In genomic region chr1:30851920-30852319, GRCm38 (mm10) we compare ENCODE assay signal across 16 mouse cellular contexts.
"Had no signal": no experiment of that assay in that cellular context is flagged by ENCODE, and none has a peak within 500 bp of the region (broad histone marks: within the 10 kb centered on the region; RNA-seq: fewer than 3 reads in every experiment).

No protein-coding gene starts in this region.

- DNase-seq: kidney, adult 8-10 months; kidney, postnatal 25 days; layer of hippocampus, adult 9-11 months; liver; lung, adult 2 months; lung, postnatal 36 days; right cerebral cortex, adult 18-20 months; right cerebral cortex, postnatal 25 days; thymus, adult 2 months; thymus, postnatal 25 days had no signal

- ATAC-seq: inflammation-experienced regulatory T-cells, adult 6 months; lung, postnatal 0 days; midbrain, embryonic 13.5 days had no signal

- H3K9ac ChIP-seq: limb, embryonic 12.5 days; liver, embryonic 14.5 days; midbrain, embryonic 13.5 days; neural tube, embryonic 15.5 days had no signal

- H3K27me3 ChIP-seq: limb, embryonic 12.5 days; midbrain, embryonic 13.5 days; neural tube, embryonic 15.5 days had no signal

- H3K27ac ChIP-seq: limb, embryonic 12.5 days; liver, embryonic 14.5 days; midbrain, embryonic 13.5 days; neural tube, embryonic 15.5 days had no signal

- H3K9me3 ChIP-seq: limb, embryonic 12.5 days; midbrain, embryonic 13.5 days; neural tube, embryonic 15.5 days had no signal

- H3K4me3 ChIP-seq: limb, embryonic 12.5 days; midbrain, embryonic 13.5 days; neural tube, embryonic 15.5 days had no signal

- H3K4me1 ChIP-seq: limb, embryonic 12.5 days; midbrain, embryonic 13.5 days; neural tube, embryonic 15.5 days had no signal
